Mouse (Mus musculus): ENCODE measurements around the gene Zfp536. TPM values are rescaled to one million over a fixed set of nuclear protein-coding genes. Genes with fewer than 3 reads are reported as not detected.

Zfp536 gene
- polyA plus RNA-seq, 1 experiment, result not detected

DNA sequence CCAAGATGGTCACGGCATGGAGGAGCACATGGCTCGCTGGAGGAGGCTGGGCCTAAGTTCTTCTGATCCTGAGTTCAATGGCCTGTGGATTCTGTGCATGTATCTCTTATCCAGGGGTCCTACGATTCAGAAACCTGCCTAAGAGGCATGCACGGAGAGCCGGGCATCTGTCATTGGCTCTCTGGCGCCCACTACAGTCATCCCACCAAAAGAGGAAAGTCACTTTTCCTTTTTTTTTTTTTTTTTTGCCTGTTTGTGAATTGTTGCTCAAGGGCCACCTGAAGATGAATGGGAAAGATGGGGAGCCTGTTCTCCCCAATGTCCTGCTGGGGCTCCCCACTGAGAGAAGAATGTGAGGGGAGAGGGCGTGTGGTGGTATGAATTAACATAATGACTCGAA, 301.7 kb downstream of the Zfp536 start:
- TF ChIP-seq POLR2A (IDR thresholded peaks at IDR 0.05; ENCODE audit: borderline replicate concordance, low read depth, low read length), result no peak
- no peak for TF ChIP-seq CTCF (IDR thresholded peaks at IDR 0.05; ENCODE audit: low read depth, low read length)

DNA sequence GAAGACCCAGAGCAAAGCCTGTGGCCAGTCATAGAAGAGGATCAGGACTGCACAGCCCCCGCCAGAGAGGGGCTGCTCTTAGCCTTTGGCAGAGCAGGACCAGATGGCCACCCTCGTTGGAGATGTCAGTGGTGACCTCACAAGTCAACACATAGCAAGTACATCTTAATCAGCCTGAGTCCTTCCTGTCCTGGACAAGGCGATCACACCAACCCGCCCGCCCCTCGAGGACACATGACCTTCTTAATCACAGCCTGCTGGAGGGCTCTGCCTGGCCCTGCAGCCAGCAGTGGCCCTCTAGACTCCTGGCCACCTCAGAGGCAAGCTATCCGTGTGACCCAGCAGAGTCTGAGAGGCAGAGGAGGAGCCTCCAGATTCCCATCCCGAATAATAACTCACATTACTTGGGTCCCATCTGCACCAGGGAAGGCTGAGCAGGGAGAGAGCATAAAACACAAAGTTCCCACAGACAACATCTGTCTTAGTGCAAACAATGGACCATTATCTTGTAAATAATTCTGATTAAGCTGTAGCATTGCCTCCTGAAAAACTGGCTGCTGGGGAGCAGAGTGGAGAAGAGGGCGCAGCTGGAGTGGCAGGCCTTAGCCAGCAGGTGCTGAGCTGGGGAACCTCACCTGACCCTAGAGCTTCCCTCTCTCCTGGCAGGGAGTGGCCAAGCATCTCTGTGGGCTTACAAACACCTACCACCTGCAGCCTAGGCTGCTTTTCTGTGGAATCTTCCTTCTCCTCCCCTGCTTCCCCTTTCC, 306.8 kb downstream of the Zfp536 start:
- H3K4me3 ChIP-seq (ENCODE audit: insufficient read depth, low read length), result no peak overlapping the region
- no peaks in the 10 kb centered on the region for H3K4me1 ChIP-seq (ENCODE audit: control insufficient read depth, insufficient read depth, low read length)
- H3K27ac ChIP-seq (ENCODE audit: insufficient read depth, low read depth, low read length), result no peak overlapping the region
- no peak for TF ChIP-seq CTCF (IDR thresholded peaks at IDR 0.05; ENCODE audit: low read depth, low read length)
- TF ChIP-seq POLR2A (IDR thresholded peaks at IDR 0.05; ENCODE audit: borderline replicate concordance, low read depth, low read length), result no peak

More for the DNA sequence above, 301.7 kb downstream of the Zfp536 start:
- Histone ChIP-seq H3K4me1 (ENCODE audit: control insufficient read depth, insufficient read depth, low read length) (no peaks in the 10 kb centered on the region), H3K27ac (ENCODE audit: insufficient read depth, low read depth, low read length) (no peak overlapping the region), H3K4me3 (ENCODE audit: insufficient read depth, low read length) (no peak overlapping the region)

DNA sequence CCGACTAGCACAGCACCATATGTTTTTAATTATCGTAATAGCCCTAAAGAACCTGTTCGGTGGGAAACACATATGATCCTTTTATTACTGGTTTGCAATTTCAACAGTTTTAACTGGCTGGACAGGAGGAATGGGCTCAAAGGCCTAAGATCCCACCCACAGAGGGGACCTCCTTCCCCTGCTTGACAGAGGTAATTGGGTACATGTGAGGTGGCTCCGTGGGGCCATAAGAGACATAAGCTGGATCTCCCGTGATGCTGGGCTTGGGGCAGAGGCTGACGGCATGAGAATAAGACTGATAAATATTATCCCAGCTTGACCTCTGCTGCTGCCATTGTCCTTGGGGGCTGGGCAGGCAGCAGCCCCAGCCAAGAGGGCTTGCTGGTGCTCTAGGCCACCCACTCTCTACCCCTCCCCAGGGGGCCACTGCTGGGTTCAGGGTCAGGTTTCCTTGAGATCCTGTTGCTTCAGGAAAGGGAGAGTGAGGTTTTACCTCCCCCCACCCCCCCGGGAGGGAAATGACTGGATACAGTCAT, 309.2 kb downstream of the Zfp536 start:
- H3K4me3 ChIP-seq (ENCODE audit: insufficient read depth, low read length), result no peak overlapping the region
- H3K4me1 ChIP-seq (ENCODE audit: control insufficient read depth, insufficient read depth, low read length), result no peaks in the 10 kb centered on the region
- H3K27ac ChIP-seq (ENCODE audit: insufficient read depth, low read depth, low read length), result no peak overlapping the region
- TF ChIP-seq CTCF (IDR thresholded peaks at IDR 0.05; ENCODE audit: low read depth, low read length) (no peak), POLR2A (IDR thresholded peaks at IDR 0.05; ENCODE audit: borderline replicate concordance, low read depth, low read length) (no peak)

DNA sequence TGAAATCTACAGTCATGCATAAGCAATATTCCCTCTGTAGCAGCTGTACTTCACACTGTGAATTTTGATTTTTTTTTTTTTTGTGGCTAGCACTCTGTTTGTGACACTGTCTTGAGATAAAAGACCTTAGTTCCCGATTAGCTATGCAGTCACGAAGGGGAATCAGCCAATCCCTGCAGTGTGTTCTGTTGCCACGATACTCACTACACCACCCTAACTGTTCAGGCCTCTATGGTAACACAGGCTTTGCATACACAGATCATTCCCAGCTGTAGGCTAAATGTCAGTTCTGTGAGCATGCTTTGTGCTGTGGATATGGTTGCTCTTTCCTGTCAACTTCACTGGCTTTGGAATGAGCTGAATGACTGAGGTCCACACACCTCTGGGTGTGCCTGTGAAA, 325.9 kb downstream of the Zfp536 start:
- Histone ChIP-seq H3K27ac (ENCODE audit: insufficient read depth, low read depth, low read length) (no peak overlapping the region), H3K4me1 (ENCODE audit: control insufficient read depth, insufficient read depth, low read length) (no peaks in the 10 kb centered on the region), H3K4me3 (ENCODE audit: insufficient read depth, low read length) (no peak overlapping the region)
- no peak for TF ChIP-seq CTCF (IDR thresholded peaks at IDR 0.05; ENCODE audit: low read depth, low read length)
- no peak for TF ChIP-seq POLR2A (IDR thresholded peaks at IDR 0.05; ENCODE audit: borderline replicate concordance, low read depth, low read length)

DNA sequence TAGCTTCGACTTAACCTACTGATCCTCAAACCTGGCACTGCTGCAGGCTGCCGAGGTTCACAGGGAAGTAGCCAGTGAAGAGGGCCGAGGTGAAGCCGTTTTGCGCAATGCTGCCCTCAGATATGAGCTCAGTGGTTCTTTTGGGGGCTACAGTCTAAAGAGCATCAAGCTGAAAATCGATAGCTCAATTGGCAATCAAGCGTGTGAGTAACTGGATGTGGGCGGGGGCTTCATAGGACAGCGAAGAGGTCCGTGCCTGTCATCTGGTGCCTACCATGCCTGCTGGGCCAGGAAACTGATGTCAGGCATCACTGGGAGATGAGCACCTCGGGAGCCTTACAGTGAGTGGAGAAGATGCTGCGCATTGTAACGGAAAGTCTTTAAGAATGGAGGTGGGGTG, 333.5 kb downstream of the Zfp536 start:
- no peak for TF ChIP-seq CTCF (IDR thresholded peaks at IDR 0.05; ENCODE audit: low read depth, low read length)
- TF ChIP-seq POLR2A (IDR thresholded peaks at IDR 0.05; ENCODE audit: borderline replicate concordance, low read depth, low read length), result no peak
- H3K4me1 ChIP-seq (ENCODE audit: control insufficient read depth, insufficient read depth, low read length), result no peaks in the 10 kb centered on the region
- H3K27ac ChIP-seq (ENCODE audit: insufficient read depth, low read depth, low read length), result no peak overlapping the region
- H3K4me3 ChIP-seq (ENCODE audit: insufficient read depth, low read length), result no peak overlapping the region

DNA sequence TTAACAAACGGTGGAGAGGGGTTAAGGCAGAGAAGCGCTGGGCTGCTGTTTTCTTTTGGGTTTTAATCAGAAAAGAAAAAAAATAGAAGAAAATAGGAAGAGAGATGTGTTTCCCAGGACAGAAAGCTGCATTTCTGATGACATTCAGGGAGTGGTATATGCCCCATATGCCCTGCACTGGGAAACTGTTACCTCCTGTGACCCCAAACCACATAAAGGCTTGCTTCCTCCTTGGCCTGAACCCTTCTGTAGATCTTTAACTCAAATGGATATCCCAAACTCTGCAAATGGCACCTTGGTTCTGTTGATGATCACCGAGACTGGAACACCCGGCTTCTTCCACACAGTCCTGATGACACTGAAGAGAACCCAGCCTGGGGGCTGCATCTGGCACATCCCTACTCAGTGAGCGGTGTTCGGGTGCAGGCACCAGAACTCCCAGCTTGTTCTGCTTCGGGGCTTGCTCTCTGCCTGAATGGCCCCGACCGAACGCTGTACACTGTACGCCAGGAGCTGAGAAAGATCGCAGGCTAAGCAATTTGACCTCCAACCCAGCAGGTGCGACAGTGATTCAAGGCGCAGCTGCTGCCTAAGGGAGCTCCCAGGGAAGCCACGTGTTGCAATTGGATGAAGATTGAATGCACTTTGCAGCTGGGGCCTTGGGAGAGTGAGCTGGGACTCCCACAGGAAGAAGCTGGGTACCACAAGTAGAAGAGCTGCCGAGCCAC, 334.2 kb downstream of the Zfp536 start:
- TF ChIP-seq CTCF (IDR thresholded peaks at IDR 0.05; ENCODE audit: low read depth, low read length) (no peak), POLR2A (IDR thresholded peaks at IDR 0.05; ENCODE audit: borderline replicate concordance, low read depth, low read length) (no peak)
- H3K4me1 ChIP-seq (ENCODE audit: control insufficient read depth, insufficient read depth, low read length), result no peaks in the 10 kb centered on the region
- H3K4me3 ChIP-seq (ENCODE audit: insufficient read depth, low read length), result no peak overlapping the region
- H3K27ac ChIP-seq (ENCODE audit: insufficient read depth, low read depth, low read length), result no peak overlapping the region

DNA sequence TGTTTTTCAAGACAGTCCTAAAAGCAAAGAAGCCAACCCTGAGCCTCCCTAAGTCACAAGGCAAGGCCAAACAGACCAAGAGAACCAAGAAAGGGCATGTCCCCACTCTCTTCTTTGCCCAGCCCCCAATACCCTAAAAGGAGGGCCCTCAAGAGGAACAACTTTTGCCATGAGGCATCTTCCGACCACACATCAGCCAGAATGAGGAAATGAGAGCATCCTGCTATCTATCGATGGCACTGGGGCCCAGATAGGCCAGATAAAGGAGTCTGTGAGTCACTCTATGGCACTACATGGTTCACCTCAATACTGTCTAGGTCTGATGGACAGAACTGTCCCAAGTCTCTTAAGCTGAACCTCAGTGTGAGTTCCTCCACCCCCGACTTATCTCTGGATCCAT, 335.6 kb downstream of the Zfp536 start:
- no peak overlapping the region for H3K27ac ChIP-seq (ENCODE audit: insufficient read depth, low read depth, low read length)
- no peaks in the 10 kb centered on the region for H3K4me1 ChIP-seq (ENCODE audit: control insufficient read depth, insufficient read depth, low read length)
- no peak overlapping the region for H3K4me3 ChIP-seq (ENCODE audit: insufficient read depth, low read length)
- no peak for TF ChIP-seq CTCF (IDR thresholded peaks at IDR 0.05; ENCODE audit: low read depth, low read length)
- TF ChIP-seq POLR2A (IDR thresholded peaks at IDR 0.05; ENCODE audit: borderline replicate concordance, low read depth, low read length), result no peak

DNA sequence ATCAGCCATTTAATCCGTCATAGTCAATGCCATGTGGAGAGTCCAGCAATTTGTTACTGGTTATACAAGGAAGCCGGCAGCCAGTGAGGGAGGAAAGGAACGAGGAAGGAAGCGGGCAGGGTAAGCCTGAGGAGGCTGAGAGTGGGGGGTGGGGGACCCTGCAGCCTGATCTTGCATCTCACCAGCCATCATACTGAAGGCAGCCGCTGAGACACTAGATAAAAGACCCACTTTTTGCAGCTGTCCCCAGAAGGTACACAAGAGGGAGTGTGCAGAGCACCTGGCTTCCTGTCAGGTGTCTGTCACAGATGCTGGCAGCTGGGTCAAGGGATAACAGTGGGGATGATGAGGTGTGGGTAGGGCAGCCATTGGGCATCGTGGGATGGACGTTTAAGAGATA, 340.3 kb downstream of the Zfp536 start:
- H3K4me1 ChIP-seq (ENCODE audit: control insufficient read depth, insufficient read depth, low read length), result no peaks in the 10 kb centered on the region
- H3K4me3 ChIP-seq (ENCODE audit: insufficient read depth, low read length), result no peak overlapping the region
- no peak overlapping the region for H3K27ac ChIP-seq (ENCODE audit: insufficient read depth, low read depth, low read length)
- no peak for TF ChIP-seq CTCF (IDR thresholded peaks at IDR 0.05; ENCODE audit: low read depth, low read length)
- no peak for TF ChIP-seq POLR2A (IDR thresholded peaks at IDR 0.05; ENCODE audit: borderline replicate concordance, low read depth, low read length)

DNA sequence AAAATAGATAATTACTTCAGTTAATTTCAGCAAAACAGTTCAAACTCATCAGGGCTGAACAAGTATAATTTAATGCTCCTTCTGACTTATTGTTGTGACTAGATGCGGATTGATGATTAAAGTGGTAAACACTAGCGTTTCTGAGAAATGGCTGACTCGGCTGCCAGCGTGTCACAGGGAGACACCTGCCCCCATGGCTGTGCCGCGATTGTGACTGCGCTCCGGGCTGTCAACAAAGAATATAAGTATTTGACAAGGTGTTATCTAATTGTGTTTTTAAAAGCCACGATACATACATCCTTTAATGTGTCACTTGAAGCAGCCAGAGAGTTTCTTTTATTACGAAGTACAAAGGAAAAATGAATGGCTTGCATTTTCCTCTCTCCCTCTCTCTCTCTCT, 342.0 kb downstream of the Zfp536 start:
- H3K27ac ChIP-seq (ENCODE audit: insufficient read depth, low read depth, low read length), result no peak overlapping the region
- TF ChIP-seq CTCF (IDR thresholded peaks at IDR 0.05; ENCODE audit: low read depth, low read length), result no peak
- H3K4me1 ChIP-seq (ENCODE audit: control insufficient read depth, insufficient read depth, low read length), result no peaks in the 10 kb centered on the region
- no peak overlapping the region for H3K4me3 ChIP-seq (ENCODE audit: insufficient read depth, low read length)

DNA sequence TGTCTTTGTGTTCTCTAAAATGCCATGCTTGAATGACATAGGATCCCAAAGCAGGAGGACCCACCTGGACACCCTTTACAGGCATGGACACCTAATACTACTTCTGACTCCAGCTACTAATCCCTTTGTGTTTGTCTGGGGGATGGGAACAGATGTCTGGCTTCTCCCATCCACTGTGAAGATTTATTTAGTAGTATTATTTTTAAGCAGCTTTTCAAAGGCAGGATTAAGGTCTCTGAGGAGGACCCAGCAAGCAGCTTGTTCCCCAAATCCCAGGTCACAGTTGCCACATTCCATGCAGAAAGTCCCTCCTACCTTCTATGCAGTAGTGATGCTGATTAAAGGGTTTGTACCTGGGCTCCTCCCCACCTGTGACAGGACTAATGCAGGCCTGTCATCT, 347.4 kb downstream of the Zfp536 start:
- Histone ChIP-seq H3K4me3 (ENCODE audit: insufficient read depth, low read length) (no peak overlapping the region), H3K27ac (ENCODE audit: insufficient read depth, low read depth, low read length) (no peak overlapping the region), H3K4me1 (ENCODE audit: control insufficient read depth, insufficient read depth, low read length) (no peaks in the 10 kb centered on the region)
- TF ChIP-seq CTCF (IDR thresholded peaks at IDR 0.05; ENCODE audit: low read depth, low read length) (no peak), POLR2A (IDR thresholded peaks at IDR 0.05; ENCODE audit: borderline replicate concordance, low read depth, low read length) (no peak)

All from bone marrow macrophage, adult 2 months (primary cell).